Mouse (Mus musculus) hindbrain, embryonic 12.5 days (tissue): ENCODE measurements around the gene Sult2b1. TPM values are rescaled to one million over a fixed set of nuclear protein-coding genes. Genes with fewer than 3 reads are reported as not detected.

Experiments
- ATAC-seq: fragments of 200-750 bp; cut with Nextera tagmentation; 2 replicates; pipeline ENCODE4 v1.8.0; 2017; ENCODE audit warnings: moderate TSS enrichment; ENCODE audit not compliant: low FRiP score
- H3K27ac ChIP-seq: fragments of 300-500 bp; sonication (generic); 2 replicates; pipeline ENCODE4 v1.5.1; 2016; ENCODE audit warnings: mild to moderate bottlenecking
- H3K27me3 ChIP-seq: fragments of 300-500 bp; sonication (generic); 2 replicates; pipeline ENCODE4 v1.6.1; 2016; ENCODE audit warnings: mild to moderate bottlenecking
- H3K36me3 ChIP-seq: fragments of 300-500 bp; sonication (generic); 2 replicates; pipeline ENCODE4 v1.6.1; 2016; ENCODE audit warnings: mild to moderate bottlenecking
- H3K4me1 ChIP-seq: fragments of 300-500 bp; sonication (generic); 2 replicates; pipeline ENCODE4 v1.6.1; 2016
- H3K4me2 ChIP-seq: fragments of 300-500 bp; sonication (generic); replicated peaks from 2 replicates; pipeline ENCODE4 v1.6.1; 2016; ENCODE audit warnings: mild to moderate bottlenecking
- H3K4me3 ChIP-seq: fragments of 300-500 bp; sonication (generic); 2 replicates; pipeline ENCODE4 v1.5.1; 2016; ENCODE audit warnings: mild to moderate bottlenecking
- H3K9ac ChIP-seq: fragments of 300-500 bp; sonication (generic); 2 replicates; pipeline ENCODE4 v1.6.1; 2016; ENCODE audit warnings: mild to moderate bottlenecking, moderate library complexity
- H3K9me3 ChIP-seq: fragments of 300-500 bp; sonication (generic); replicated peaks from 2 replicates; pipeline ENCODE4 v1.6.1; 2016; ENCODE audit warnings: mild to moderate bottlenecking
- WGBS: fragments of 180-500 bp; shearing (Covaris S2); methylation state at CpG from one replicate; pipeline ENCODE4 v1.1.7; 2016; 5-methylcytosine and 5-hydroxymethylcytosine counted together
- polyA plus RNA-seq: library from polyadenylated mRNA; unstranded; fragments of >200 nt; fragmentation: Nextera tagmentation; extraction: Ambion mirVana; gene quantifications from 2 replicates; pipeline ENCODE4 v1.2.1, GENCODE M21; 2016

Sult2b1 gene
- polyA plus RNA-seq, 1 experiment from 2014 or later = 2.4 TPM

DNA sequence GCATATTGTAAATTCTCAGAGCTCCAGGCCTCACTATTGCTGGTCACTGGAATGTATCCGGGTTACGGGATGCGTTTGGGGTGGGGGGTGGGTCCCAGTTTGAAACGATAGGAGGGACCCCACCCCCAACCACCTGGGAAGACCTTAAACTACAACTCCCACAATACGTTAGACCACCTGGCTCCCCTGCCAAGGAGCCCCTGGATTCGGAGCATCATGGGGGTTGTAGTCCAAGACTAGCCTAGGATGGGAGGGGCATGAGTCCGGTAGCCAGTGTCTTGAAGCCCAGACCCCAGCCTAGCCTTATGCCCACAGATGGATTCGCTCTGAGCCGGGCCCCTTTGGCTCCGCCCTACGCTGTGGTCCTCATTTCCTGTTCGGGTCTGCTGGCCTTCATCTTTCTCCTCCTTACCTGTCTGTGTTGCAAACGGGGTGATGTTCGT is 1.7 kb upstream of the Sult2b1 start:
- Histone ChIP-seq H3K4me2 (peak overlapping the region; percentile 87), H3K9me3 (no peaks in the 10 kb centered on the region), H3K4me3 (peak overlapping the region; percentile 74), H3K27ac (peak overlapping the region; percentile 98), H3K4me1 (peaks cover 28% of the 10 kb centered on the region), H3K27me3 (peaks cover 7% of the 10 kb centered on the region), H3K36me3 (peaks cover 40% of the 10 kb centered on the region), H3K9ac (peak overlapping the region; percentile 90)
- peak; percentile 59 for ATAC-seq
- 1% methylated on average over 14 of the region's 14 CpGs for WGBS

DNA sequence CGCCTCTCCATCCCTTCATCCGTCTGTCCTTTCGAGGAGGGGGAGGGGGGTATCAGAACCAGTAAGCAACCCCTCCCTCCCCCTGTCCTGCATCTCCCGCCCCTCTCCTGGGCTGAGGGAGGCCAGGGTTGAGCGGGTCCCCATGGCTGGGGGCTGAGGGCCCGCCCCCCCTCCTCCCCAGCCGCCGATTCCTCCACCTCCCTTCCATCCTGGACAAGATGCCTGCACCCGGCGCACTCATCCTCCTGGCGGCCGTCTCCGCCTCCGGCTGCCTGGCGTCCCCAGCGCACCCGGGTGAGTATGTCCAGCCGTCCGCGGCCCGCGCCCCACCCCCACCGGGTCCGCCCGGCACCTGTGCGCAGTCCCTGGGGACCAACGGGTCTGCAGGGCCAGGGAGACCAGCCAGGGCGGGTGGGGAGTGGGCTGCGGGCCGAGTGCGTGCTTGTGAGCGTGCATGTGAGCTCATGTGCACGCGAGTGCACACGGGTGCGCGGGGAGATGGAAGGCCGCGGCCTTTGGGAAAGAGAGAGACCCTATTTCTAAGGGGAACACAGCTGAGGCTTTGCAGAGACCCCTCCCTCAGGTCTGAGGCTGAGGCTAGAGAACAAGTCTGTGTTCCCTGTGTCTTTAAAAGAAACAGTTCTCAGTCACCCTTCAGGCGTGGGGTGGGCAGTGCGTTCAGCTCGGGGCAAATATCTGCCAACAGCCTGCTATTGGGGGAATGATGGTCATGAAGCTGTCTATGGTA is 1.1 kb upstream of the Sult2b1 start:
- Histone ChIP-seq H3K27me3 (peaks cover 7% of the 10 kb centered on the region), H3K4me2 (peak overlapping the region; percentile 87), H3K36me3 (peaks cover 34% of the 10 kb centered on the region), H3K4me3 (peak overlapping the region; percentile 74), H3K27ac (peak overlapping the region; percentile 98), H3K9ac (peak overlapping the region; percentile 90), H3K4me1 (peaks cover 28% of the 10 kb centered on the region), H3K9me3 (no peaks in the 10 kb centered on the region)
- WGBS = under 1% methylated on average over 36 of the region's 42 CpGs
- peak; percentile 67 for ATAC-seq

DNA sequence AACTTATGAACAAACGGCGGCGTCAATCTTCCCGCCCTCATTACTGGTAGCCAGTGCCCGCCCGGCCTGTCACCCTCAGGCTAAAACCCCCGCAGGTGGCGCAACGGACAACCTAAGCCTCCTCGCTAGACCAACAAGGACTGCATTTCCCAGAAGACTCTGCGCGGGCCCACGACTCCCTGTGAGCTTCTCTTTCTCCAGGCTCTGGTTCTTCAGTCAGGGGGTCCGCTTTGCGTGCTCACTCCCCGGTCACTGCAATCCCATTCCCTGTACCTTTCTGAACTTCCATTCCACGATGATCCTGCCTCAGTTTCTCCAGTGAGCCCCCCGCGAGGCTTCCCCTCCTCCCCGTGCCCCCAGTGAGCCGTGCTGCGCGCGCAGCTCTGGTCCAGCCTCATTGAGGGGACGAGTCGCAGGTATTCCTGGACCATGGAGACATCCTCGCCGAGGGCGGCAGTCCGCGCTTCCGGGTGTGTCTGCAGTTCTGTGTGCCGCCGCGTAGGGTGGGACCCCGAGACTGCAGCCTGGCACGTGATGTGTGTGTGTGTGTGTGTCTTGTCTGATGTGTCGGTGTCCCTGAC is 868 bp downstream of the Sult2b1 start, which contains the start of gene Lmtk3:
Gene Lmtk3 (plus strand): TSS at position 228 of the 581 bp plus-strand sequence.
- H3K4me3 ChIP-seq = peak within 1 kb of the TSS; percentile 74
- peak within 1 kb of the TSS; percentile 90 for H3K9ac ChIP-seq
- peak; percentile 44 for ATAC-seq
- peaks cover 15% of the 10 kb centered on the region for H3K36me3 ChIP-seq
- WGBS = under 1% methylated on average over 38 of the region's 38 CpGs
- no peaks in the 10 kb centered on the region for H3K9me3 ChIP-seq
- peaks cover 14% of the 10 kb centered on the region for H3K27me3 ChIP-seq
- peaks cover 39% of the 10 kb centered on the region for H3K4me1 ChIP-seq
- H3K4me2 ChIP-seq = peak within 1 kb of the TSS; percentile 87
- H3K27ac ChIP-seq = peak within 1 kb of the TSS; percentile 98

DNA sequence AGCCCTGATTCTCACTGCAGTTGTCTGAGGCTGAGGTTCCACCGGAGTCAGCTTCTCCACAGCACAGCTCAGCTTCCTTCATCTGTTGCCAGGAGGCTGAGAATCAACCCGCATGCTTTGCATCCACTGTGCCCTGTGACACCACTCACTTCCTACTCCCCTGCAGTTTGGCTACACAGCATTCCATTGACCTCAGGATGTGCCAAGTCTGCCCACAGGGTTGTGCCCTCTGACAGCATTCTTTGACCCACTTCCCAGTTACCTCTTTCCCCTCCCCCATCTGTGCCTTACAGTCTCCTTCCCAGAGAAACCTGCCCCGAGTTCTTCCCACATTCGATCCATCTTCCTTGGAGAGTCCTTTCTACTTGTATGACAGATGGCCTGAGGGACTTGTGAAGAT is 2.2 kb downstream of the Sult2b1 start:
- Histone ChIP-seq H3K27me3 (peaks cover 17% of the 10 kb centered on the region), H3K4me2 (no peak overlapping the region), H3K4me3 (no peak overlapping the region), H3K9me3 (no peaks in the 10 kb centered on the region), H3K36me3 (0 out of 2 replicates have a peak, but pooled peaks cover 1% of the 10 kb centered on the region), H3K9ac (no peak overlapping the region), H3K4me1 (peaks cover 34% of the 10 kb centered on the region), H3K27ac (no peak overlapping the region)
- WGBS = 75% methylated on average over 4 of the region's 4 CpGs
- ATAC-seq = no peak

DNA sequence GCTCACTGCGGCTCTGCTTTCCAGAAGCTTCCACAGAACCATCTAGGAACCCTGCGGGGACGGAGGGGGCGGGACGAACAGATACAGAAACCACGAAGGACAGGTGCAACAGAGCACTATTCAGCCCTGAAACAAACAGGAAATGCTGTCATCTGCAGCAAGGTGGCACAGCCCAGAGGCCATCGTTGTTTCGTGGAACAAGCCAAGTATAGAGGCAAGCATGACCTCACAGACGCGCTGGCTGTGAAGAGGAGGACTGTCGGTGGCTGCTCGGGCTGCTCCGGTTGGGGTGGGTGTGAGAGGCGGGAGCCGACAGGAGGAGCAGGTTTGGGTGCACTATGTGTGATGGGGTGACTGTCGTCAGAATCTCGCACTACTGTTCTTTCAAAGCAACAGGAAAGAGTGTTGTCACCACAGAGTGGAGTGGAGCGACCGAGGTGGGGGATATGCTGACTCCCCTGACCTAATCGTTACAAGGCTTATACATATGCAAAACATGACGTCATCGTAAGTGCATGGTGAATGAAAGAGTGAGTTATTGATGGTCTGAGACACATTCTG is 5.3 kb downstream of the Sult2b1 start:
- WGBS = 21% methylated on average over 22 of the region's 22 CpGs
- Histone ChIP-seq H3K4me1 (peaks cover 15% of the 10 kb centered on the region; the same call in 1 of the 2 replicates), H3K27me3 (peaks cover 17% of the 10 kb centered on the region), H3K27ac (no peak overlapping the region), H3K9me3 (no peaks in the 10 kb centered on the region), H3K4me2 (peak overlapping the region; percentile 36), H3K4me3 (no peak overlapping the region), H3K36me3 (no peaks in the 10 kb centered on the region), H3K9ac (0 out of 2 replicates have a peak overlapping the region, but pooled peaks have one; percentile 8)
- ATAC-seq = 0 out of 2 replicates have a peak, but pooled peaks have one; percentile 2

DNA sequence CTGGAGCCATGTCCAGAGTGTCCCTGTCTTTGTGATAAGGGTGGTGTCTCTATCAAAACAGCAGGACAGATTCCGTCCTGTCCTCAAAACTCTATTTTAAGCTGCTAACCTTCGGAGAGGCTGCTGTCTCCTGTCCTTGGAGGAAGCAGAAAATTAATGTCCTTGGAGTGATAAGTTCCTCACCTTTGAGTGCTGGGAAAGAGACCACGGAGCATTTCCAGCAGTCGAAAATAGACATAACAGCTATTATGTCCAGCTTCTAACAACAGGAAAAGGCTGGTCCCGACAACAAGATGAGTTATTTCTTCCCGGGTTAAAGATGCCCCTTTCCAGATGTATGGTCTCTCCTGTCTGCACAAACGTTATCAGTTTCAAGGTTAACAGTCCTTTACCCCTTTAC is 9.2 kb downstream of the Sult2b1 start:
- 82% methylated on average over 7 of the region's 7 CpGs for WGBS
- peaks cover 10% of the 10 kb centered on the region; the same call in 1 of the 2 replicates for H3K4me1 ChIP-seq

DNA sequence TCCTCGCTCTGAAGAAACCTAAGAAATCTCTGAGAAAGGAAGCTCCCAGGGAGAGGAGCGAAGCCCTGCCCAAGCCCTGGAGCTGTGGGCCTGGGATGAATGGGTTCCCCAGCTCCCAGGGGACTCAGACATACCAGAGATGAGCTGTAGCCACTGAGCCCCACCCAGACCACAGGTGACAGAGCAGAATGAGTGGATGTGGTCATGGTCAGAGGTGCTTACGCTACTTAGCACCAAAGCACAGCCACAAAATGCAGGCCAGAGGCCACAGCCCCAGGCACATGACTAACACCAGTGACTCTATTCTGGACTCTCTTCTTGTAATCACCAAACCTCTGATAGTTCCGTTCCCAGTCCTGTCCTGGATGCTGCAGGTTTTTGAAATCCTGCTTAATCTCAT is 13.4 kb downstream of the Sult2b1 start:
- Histone ChIP-seq H3K9me3 (no peaks in the 10 kb centered on the region), H3K36me3 (no peaks in the 10 kb centered on the region), H3K4me3 (no peak overlapping the region), H3K27me3 (peaks cover 7% of the 10 kb centered on the region), H3K4me1 (no peaks in the 10 kb centered on the region), H3K4me2 (no peak overlapping the region), H3K9ac (no peak overlapping the region), H3K27ac (no peak overlapping the region)
- 66% methylated on average over 4 of the region's 4 CpGs for WGBS
- ATAC-seq = no peak

More for the DNA sequence above, 9.2 kb downstream of the Sult2b1 start:
- ATAC-seq = no peak
- no peak overlapping the region for H3K9ac ChIP-seq
- H3K36me3 ChIP-seq = no peaks in the 10 kb centered on the region
- H3K27me3 ChIP-seq = peaks cover 17% of the 10 kb centered on the region
- H3K9me3 ChIP-seq = no peaks in the 10 kb centered on the region
- H3K27ac ChIP-seq = no peak overlapping the region
- H3K4me3 ChIP-seq = no peak overlapping the region
- H3K4me2 ChIP-seq = no peak overlapping the region

DNA sequence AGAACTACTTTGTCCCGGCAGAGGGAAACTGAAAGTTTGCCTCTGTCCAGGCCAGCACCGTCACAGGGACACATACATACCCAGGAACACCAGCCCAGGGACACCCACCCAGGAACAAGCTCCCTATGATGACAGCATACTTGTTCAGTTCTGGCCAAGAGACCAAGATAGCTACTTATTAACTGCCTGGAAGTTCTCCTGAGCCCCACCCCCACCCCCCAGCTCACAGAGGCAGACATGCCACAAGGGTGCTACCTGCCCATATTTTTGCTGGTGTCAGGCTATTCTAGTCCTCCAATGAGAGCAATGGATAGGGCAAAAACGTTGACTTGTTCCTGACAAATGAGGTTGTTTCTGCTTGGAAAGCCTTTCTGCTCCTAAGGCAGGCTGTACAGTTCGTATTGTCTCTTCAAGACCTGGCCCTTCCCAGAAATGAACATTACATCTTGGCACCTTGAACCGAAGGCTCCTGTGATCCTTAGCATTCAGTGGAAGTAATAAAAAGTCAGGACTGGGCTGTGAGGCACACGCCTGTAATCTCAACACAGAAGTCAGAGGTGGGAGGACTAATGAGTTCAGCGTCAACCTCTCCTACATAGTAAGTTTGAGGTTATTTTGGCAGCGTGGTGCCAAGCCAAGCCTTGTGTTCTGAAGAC is 13.9 kb downstream of the Sult2b1 start:
- Histone ChIP-seq H3K27ac (no peak overlapping the region), H3K4me1 (no peaks in the 10 kb centered on the region), H3K27me3 (peaks cover 7% of the 10 kb centered on the region), H3K36me3 (no peaks in the 10 kb centered on the region), H3K9me3 (no peaks in the 10 kb centered on the region), H3K9ac (no peak overlapping the region), H3K4me2 (no peak overlapping the region), H3K4me3 (no peak overlapping the region)
- no peak for ATAC-seq
- 84% methylated on average over 8 of the region's 8 CpGs for WGBS

DNA sequence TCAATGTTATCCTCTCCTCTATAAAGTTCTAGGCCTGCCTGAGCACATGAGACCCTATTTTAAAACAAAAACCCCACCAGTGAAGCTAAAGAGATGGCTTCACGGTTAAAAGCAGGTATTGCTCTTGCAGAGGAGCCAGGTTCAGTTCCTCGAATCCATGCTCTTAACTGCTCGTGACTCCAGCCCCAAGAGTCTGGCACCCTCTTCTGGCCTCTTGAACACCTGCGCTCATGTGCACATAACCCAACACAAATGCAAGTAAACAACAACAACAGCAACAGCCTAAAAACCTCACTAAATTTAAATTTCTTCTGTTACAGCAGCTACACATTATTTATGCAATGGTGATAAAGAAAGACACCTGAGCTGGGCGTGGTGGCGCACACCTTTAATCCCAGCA is 17.0 kb downstream of the Sult2b1 start:
- Histone ChIP-seq H3K27ac (no peak overlapping the region), H3K36me3 (no peaks in the 10 kb centered on the region), H3K27me3 (peaks cover 4% of the 10 kb centered on the region; the same call in 1 of the 2 replicates), H3K4me2 (no peak overlapping the region), H3K4me3 (no peak overlapping the region), H3K4me1 (no peaks in the 10 kb centered on the region), H3K9me3 (no peaks in the 10 kb centered on the region), H3K9ac (no peak overlapping the region)
- 89% methylated on average over 6 of the region's 6 CpGs for WGBS
- ATAC-seq = no peak

DNA sequence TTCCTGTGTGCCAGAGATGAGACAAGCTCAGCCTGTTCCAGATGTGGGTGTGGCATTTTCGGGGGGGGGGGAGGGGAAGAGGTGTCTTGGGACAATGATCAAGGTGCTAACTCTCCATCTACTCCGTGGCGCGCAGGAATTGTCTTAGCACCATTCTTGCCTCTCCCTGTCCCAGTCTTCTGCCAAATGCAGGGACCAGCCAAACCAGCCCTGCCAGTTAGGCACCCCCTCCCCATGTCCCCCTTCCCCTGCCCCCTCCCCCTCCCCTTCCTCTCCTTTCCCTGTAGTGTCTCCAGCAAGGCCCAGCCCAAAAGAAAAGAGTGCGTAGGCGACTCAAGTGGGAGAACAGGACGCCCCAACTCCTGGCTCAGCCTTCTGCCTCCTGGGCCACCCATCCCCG is 17.7 kb downstream of the Sult2b1 start:
- H3K36me3 ChIP-seq = no peaks in the 10 kb centered on the region
- H3K27ac ChIP-seq = no peak overlapping the region
- H3K9ac ChIP-seq = no peak overlapping the region
- H3K9me3 ChIP-seq = no peaks in the 10 kb centered on the region
- ATAC-seq = no peak
- H3K4me1 ChIP-seq = no peaks in the 10 kb centered on the region
- peaks cover 4% of the 10 kb centered on the region; the same call in 1 of the 2 replicates for H3K27me3 ChIP-seq
- WGBS = 46% methylated on average over 8 of the region's 8 CpGs
- no peak overlapping the region for H3K4me3 ChIP-seq
- no peak overlapping the region for H3K4me2 ChIP-seq

DNA sequence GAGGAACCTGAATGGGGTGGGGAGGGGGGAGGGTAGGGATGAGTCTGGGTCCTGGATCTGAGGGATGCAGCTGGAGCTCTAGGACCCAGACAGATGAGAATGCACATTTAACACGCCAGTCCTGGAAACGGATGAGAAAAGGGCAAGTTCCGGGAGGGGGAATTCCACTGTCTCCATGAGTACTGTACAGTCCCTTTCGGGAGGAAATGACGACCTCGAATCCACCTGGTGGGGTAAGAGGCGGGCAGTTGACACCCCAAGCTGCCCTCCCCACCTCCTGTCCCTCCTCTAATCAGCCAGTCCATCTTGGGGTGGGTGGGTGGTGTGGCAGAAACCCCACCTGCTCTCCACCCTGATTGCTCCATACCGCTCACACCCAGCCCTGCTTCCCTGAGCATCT is 18.5 kb downstream of the Sult2b1 start:
- H3K27me3 ChIP-seq = peaks cover 4% of the 10 kb centered on the region; the same call in 1 of the 2 replicates
- H3K27ac ChIP-seq = no peak overlapping the region
- no peak for ATAC-seq
- H3K36me3 ChIP-seq = no peaks in the 10 kb centered on the region
- no peaks in the 10 kb centered on the region for H3K4me1 ChIP-seq
- WGBS = 64% methylated on average over 8 of the region's 8 CpGs
- H3K4me3 ChIP-seq = no peak overlapping the region
- no peaks in the 10 kb centered on the region for H3K9me3 ChIP-seq
- H3K4me2 ChIP-seq = no peak overlapping the region
- no peak overlapping the region for H3K9ac ChIP-seq

DNA sequence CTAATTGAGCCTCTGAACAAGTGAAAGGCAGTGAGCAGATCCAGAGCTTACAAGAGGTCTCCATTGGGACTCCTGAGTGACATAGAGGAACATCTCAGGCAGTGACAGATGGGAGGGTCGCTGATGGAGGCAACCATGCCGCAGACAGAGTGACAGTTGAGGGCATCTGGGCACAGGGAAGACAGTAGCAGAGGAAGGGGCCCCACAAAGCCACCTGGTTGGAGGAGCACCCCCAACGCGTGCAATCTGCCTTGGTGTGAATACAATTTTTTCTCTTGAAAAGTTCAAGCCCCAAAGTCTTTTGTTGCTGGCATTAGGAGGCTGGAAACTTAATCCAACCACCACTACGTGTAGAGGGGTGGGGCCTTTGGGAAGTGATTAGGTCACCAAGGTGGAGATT is 24.3 kb downstream of the Sult2b1 start:
- 59% methylated on average over 5 of the region's 5 CpGs for WGBS
- no peak; the same call in 1 of the 2 replicates for ATAC-seq
- Histone ChIP-seq H3K9ac (no peak overlapping the region), H3K27ac (no peak overlapping the region), H3K4me2 (no peak overlapping the region), H3K27me3 (peaks cover 38% of the 10 kb centered on the region), H3K4me3 (no peak overlapping the region), H3K4me1 (peaks cover 3% of the 10 kb centered on the region; the same call in 1 of the 2 replicates), H3K36me3 (no peaks in the 10 kb centered on the region), H3K9me3 (no peaks in the 10 kb centered on the region)
